Mouse (Mus musculus) small intestine, adult 2 months (tissue): ENCODE measurements at regions not wholly inside any gene's neighbourhood (a gene's known extent, or its start where the extent isn't known, plus 50 kb on each side); places are given as distances from the start of the nearest gene placed in this dataset.

Experiments used
- H3K27ac ChIP-seq: fragments of 200-500 bp; 2 replicates; pipeline ENCODE4 v1.5.1; 2012; ENCODE audit warnings: low read depth, low read length, control low read depth, inconsistent platforms; ENCODE audit not compliant: insufficient read depth
- H3K27me3 ChIP-seq: fragments of 200-500 bp; 2 replicates; pipeline ENCODE4 v1.6.1; 2012; ENCODE audit warnings: mild to moderate bottlenecking, moderate library complexity, low read length, inconsistent platforms; ENCODE audit not compliant: control insufficient read depth, insufficient read depth
- H3K36me3 ChIP-seq: fragments of 200-500 bp; 2 replicates; pipeline ENCODE4 v1.6.1; 2012; ENCODE audit warnings: mild to moderate bottlenecking, low read length, control low read depth, inconsistent platforms; ENCODE audit not compliant: control insufficient read depth, insufficient read depth
- H3K4me1 ChIP-seq: fragments of 200-500 bp; 2 replicates; pipeline ENCODE4 v1.6.1; 2012; ENCODE audit warnings: low read length, inconsistent platforms, mixed read lengths; ENCODE audit not compliant: control insufficient read depth, insufficient read depth, insufficient read length
- H3K4me3 ChIP-seq: fragments of 200-500 bp; 2 replicates; pipeline ENCODE4 v1.5.1; 2012; ENCODE audit warnings: low read depth, mild to moderate bottlenecking, control low read depth, inconsistent platforms, low read length, moderate library complexity
- CTCF ChIP-seq: fragments of 200-500 bp; IDR thresholded peaks from 2 replicates; pipeline ENCODE4 v1.5.1; 2012; ENCODE audit warnings: low read depth, mild to moderate bottlenecking, control low read depth, inconsistent platforms, low read length, moderate library complexity, mixed read lengths; ENCODE audit not compliant: insufficient replicate concordance, insufficient read length; ENCODE audit errors: extremely low read depth
- POLR2A ChIP-seq: fragments of 200-500 bp; IDR thresholded peaks from 2 replicates; pipeline ENCODE4 v1.6.1; 2012; ENCODE audit warnings: low read depth, mild to moderate bottlenecking, control low read depth, inconsistent platforms, low read length, moderate library complexity
- WGBS: fragments of 180-500 bp; shearing (Covaris S2); methylation state at CpG from one replicate; pipeline ENCODE4 v1.1.7; 2018; 5-methylcytosine and 5-hydroxymethylcytosine counted together

DNA sequence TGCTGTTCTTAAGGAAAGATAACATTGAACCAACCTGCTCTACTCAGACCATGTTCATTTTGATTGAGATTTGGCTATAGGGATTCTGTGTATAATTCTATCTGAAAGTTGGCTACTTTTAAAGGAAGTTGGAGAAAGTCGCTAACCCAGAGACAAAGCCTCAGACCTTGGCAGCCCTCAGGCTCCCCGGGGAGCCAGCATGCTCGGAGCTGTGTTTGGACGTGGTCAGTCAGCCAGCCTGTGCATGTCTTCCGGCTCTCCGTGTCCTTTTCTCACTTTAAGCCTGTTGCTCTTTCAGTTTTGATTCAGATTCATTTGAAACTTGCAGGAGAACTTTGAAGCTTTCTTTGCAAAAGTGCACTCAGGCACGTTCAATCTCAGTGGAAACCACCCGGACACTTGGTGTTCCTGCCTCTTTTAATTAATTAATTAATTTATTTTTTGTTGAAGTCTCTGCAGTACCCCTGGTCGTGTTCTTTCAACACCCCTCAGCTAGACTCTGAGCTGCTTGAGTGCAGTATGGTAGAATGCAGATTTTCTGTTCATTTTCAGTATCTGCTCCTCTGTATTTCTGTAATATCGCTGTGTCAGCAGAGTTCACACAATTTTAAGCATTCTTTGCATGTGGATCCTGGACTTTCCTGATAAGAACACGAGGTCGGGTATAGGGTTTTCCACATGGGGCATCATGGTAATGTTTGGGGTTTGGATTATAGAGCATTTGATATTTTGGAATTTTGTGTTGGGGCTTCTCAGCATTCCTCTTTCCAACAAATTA, 100.9 kb upstream of the Tmem45b start:
- no peak overlapping the region for H3K4me3 ChIP-seq
- TF ChIP-seq CTCF (no peak), POLR2A (no peak)
- no peaks in the 10 kb centered on the region for H3K27me3 ChIP-seq
- WGBS: 72% methylated on average over 12 of the region's 12 CpGs
- peaks cover 2% of the 10 kb centered on the region; the same call in 1 of the 2 replicates for H3K4me1 ChIP-seq
- H3K36me3 ChIP-seq: no peaks in the 10 kb centered on the region
- H3K27ac ChIP-seq: no peak overlapping the region

DNA sequence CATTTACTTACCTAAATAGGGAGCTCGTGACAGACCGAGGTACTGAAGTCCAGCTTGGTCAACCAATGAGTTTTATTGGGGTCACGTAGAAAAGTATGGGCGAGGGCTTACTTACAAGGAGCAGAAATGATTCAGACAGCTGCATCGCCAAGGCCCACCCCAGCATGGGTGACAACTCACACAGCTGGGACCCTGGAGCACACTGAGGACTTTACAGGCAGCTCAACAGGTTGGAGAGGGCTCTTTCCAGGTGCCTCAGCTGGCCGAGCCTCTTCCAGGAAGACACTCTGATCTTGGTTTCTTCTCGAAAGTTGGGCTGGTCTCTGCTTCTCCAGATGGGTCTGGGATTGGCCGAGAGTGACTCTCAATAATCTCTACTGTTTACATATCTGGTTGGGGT, 99.3 kb upstream of the Tmem45b start:
- 94% methylated on average over 8 of the region's 8 CpGs for WGBS
- Histone ChIP-seq H3K36me3 (no peaks in the 10 kb centered on the region), H3K4me1 (peaks cover 2% of the 10 kb centered on the region; the same call in 1 of the 2 replicates), H3K27ac (no peak overlapping the region), H3K27me3 (no peaks in the 10 kb centered on the region), H3K4me3 (no peak overlapping the region)
- TF ChIP-seq CTCF: no peak

DNA sequence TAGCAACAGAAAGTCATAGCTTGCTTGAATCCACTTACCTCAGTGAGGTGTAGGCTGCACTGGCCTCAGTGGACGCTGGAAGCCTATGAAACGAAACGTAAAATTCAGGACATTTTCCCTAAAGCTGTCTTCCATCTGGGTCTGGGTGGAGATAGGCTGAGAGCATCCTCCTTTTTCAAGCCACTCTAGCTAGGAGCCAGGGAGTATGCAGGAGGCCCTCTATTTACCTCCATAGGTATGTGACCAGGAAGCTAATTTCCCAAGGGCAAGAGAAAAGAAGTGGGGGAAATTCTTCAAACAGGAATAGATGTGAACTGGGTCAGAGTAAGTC, 95.9 kb upstream of the Tmem45b start:
- Histone ChIP-seq H3K27me3 (no peaks in the 10 kb centered on the region), H3K4me1 (peaks cover 7% of the 10 kb centered on the region; the same call in 1 of the 2 replicates), H3K4me3 (no peak overlapping the region), H3K36me3 (no peaks in the 10 kb centered on the region), H3K27ac (no peak overlapping the region)
- 92% methylated on average over 3 of the region's 3 CpGs for WGBS
- TF ChIP-seq POLR2A (no peak), CTCF (no peak)

DNA sequence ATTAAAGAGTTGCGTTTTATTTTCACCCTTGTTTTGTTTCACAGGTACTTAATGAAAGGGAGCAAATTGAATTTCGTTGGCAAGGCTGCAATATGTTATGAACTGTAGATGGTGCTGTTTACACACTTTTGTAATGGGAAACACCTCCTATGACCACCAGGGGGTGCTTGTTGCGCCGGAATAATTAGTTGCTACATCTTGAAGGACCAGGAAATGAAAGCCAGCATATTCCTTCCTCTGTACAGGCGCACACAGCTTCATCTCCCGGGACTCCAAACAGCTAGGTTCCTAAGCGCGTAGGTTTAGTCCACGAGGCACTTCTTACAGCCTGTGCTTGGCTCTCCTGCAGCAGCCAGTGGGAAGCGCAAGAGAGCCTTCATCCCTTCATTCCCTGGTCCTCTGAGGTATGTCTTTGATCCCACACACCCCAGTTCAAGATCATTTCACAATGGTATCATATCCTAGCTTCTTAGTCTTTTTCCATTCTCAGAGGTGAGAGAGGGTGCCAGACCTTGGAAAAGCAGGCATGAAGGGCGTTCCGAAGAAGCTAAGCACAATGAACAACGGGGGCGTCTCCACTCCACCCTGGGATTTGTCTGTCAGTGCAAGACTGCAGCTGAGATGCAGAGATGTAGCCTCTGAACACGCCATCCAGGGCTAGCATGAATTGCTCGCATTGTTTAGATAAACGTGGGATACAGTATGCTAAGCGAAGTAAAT, 95.4 kb upstream of the Tmem45b start:
- Histone ChIP-seq H3K4me3 (peak overlapping the region; percentile 51), H3K4me1 (peaks cover 7% of the 10 kb centered on the region; the same call in 1 of the 2 replicates), H3K27me3 (no peaks in the 10 kb centered on the region), H3K36me3 (no peaks in the 10 kb centered on the region), H3K27ac (no peak overlapping the region)
- TF ChIP-seq POLR2A: 0 out of 2 replicates have a peak, but pooled peaks have one; percentile 20
- TF ChIP-seq CTCF: peak; percentile 70; the same call in 1 of the 2 replicates
- 31% methylated on average over 18 of the region's 18 CpGs for WGBS

DNA sequence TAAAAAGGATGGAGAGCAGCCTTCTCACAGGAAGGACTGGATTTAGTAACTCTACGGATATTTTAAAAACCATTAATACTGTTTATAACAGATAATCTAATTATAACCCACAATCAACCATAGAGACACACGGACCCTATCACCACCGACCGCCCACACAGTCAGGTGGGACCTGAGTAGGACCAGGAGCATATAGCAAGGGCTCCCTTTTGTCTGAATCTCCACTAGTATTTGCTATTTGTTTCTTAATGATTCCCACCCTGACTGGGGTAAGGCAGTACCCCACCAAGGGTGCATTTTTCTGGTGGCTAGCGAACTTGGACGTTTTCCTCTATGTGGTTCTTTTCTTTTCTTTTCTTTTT, 79.4 kb upstream of the Tmem45b start:
- no peaks in the 10 kb centered on the region for H3K27me3 ChIP-seq
- H3K4me1 ChIP-seq: peaks cover 15% of the 10 kb centered on the region; the same call in 1 of the 2 replicates
- no peaks in the 10 kb centered on the region for H3K36me3 ChIP-seq
- H3K4me3 ChIP-seq: no peak overlapping the region
- H3K27ac ChIP-seq: no peak overlapping the region
- WGBS: 49% methylated on average over 6 of the region's 6 CpGs
- no peak for TF ChIP-seq POLR2A
- TF ChIP-seq CTCF: no peak

DNA sequence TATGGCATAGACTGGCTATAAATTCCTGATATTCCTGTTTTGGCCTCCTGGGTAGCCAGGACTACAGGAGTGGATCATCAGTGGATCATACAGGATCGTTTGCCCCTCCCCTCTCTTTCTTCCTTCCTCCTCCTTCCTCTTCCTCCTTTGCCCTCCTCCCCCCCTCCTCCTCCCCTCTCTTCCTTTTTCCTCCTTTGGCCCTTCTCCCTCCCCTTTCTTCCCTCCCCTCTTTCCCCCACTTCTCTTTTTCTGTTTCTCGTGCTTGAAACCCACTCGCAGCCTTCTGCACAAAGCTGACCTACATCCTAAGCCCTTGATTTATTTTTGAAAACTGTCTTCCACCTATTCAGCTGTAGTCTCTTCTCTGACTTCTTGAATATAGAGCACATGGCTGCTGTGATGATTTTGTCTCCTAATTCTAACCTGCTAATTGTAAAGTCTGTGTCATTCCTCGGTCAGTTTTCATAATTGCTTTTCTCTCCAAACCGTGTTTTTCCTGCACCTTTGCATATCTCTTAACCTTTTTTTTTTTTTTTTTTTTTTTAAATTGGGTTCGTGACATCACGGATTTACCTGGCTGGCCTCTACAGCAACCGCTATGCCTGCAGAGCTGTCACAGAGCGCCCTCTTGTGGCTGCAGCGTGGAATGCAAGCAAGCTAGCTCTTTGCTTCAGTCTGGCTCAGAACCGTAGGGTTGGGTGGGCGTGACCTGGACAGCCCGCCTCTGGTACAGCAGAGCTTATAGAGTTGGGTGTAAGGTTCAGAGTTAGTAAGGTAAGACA, 78.8 kb upstream of the Tmem45b start:
- Histone ChIP-seq H3K4me3 (no peak overlapping the region), H3K36me3 (no peaks in the 10 kb centered on the region), H3K27ac (peak overlapping the region; percentile 74), H3K4me1 (peaks cover 17% of the 10 kb centered on the region; the same call in 1 of the 2 replicates), H3K27me3 (no peaks in the 10 kb centered on the region)
- 3% methylated on average over 13 of the region's 13 CpGs for WGBS
- TF ChIP-seq CTCF (peak; percentile 98), POLR2A (no peak)
